Mouse (Mus musculus) G1E (cell line): ENCODE results near the gene Tspan31.

ENCODE experiments used
- CTCF ChIP-seq: IDR thresholded peaks from 2 replicates; pipeline ENCODE4 v1.5.1; 2012; ENCODE audit warnings: low read depth, low read length, inconsistent platforms, mixed read lengths
- GATA1 ChIP-seq: IDR thresholded peaks from 2 replicates; pipeline ENCODE4 v1.6.1; 2012; ENCODE audit warnings: borderline replicate concordance, low read length, inconsistent platforms, mixed read lengths
- POLR2AphosphoS5 ChIP-seq: IDR thresholded peaks from 2 replicates; pipeline ENCODE4 v1.6.1; 2012; ENCODE audit warnings: low read depth, low read length, inconsistent platforms; ENCODE audit not compliant: insufficient replicate concordance
- TAL1 ChIP-seq: conservative IDR thresholded peaks from 2 replicates; pipeline ENCODE4 v1.6.1; 2012; ENCODE audit warnings: low read depth, low read length, inconsistent platforms, mixed read lengths

DNA sequence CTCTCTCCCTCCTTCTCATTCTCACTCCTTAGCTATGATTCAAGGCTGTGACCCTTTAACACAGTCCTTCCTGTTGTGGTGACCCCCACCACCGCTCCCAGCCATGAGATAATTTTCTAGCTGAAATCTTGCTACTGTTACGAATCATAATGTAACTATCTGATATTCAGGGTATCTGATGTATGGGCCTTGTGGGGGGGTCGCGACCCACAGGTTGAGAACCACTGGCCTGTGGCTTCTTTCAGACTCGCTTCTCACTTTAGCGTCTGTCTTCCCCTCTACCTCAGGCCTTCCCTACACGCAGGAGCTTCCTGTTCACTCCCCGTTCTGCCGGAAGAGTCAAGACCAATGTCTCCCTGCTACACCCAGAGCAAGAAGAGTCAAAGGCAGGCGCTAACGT, 48.4 kb upstream of the Tspan31 start:
- no peak for TF ChIP-seq POLR2AphosphoS5
- no peak for TF ChIP-seq TAL1
- TF ChIP-seq CTCF: no peak
- no peak for TF ChIP-seq GATA1
